Mouse (Mus musculus) CH12.LX (cell line): ENCODE results near the gene Gm128.

Experiments used
- BHLHE40 ChIP-seq: IDR thresholded peaks from 2 replicates; pipeline ENCODE4 v1.6.1; 2011; ENCODE audit warnings: mild to moderate bottlenecking, low read depth, low read length, improper control_type of control experiment
- CTCF ChIP-seq, 2 experiments: IDR thresholded peaks in 1 of 2; conservative IDR thresholded peaks in 1 of 2; 2 replicates each; pipeline ENCODE4 v1.5.1; 2011 to 2012; ENCODE audit warnings: low read depth in 2 of 2, low read length in 2 of 2, improper control_type of control experiment in 1 of 2, inconsistent platforms in 1 of 2, mild to moderate bottlenecking in 1 of 2, moderate library complexity in 1 of 2
- GABPA ChIP-seq: IDR thresholded peaks from 2 replicates; pipeline ENCODE4 v1.6.1; 2012; ENCODE audit warnings: low read depth, low read length, improper control_type of control experiment, inconsistent platforms; ENCODE audit not compliant: insufficient replicate concordance
- POLR2A ChIP-seq: IDR thresholded peaks from 2 replicates; pipeline ENCODE4 v1.6.1; 2011; ENCODE audit warnings: low read depth, mild to moderate bottlenecking, improper control_type of control experiment, low read length
- RCOR1 ChIP-seq: conservative IDR thresholded peaks from 2 replicates; pipeline ENCODE4 v1.6.1; 2012; ENCODE audit warnings: low read depth, mild to moderate bottlenecking, inconsistent platforms, low read length, improper control_type of control experiment

DNA sequence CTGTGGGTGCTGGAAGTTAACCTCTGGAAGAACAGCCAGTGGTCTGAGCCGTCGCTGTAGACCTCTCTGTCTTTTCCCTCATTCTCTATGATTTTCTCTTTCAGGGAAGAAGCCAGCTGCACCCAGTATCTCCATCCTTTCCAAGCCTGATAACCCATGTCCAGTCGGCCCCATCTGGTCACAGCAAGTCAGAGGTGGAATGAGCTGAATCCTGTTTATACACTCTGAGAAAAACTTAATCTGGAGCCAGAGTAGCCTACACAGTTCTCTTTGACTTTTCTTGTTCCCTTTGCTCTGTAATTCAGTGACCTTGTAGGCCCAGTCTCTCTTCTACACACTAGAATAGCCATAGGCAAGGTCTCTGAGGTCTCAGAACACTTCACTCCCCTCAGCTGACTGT is 46.1 kb upstream of the Gm128 start:
- TF ChIP-seq RCOR1: no peak
- TF ChIP-seq GABPA: no peak
- no peak for TF ChIP-seq POLR2A
- TF ChIP-seq BHLHE40: no peak
- TF ChIP-seq CTCF (conservative IDR thresholded peaks at IDR 0.05 in 1 of 2, IDR thresholded peaks at IDR 0.05 in 1 of 2; ENCODE audit: low read depth in 2 of 2, low read length in 2 of 2): no peak
